Mouse (Mus musculus): ENCODE results near the gene Tmem40. TPM values are rescaled to one million over a fixed set of nuclear protein-coding genes. Genes with fewer than 3 reads are reported as not detected.

The Tmem40 gene
- total RNA-seq, 2 experiments from 2014 or later: 0.43 to 0.45 TPM

GRCm38 (mm10) chr6:115702901-115703300 is 59.3 kb downstream of the Tmem40 start:
- DNase-seq (ENCODE audit: low spot score in 2 of 2): no peak

- DNase-seq (ENCODE audit: low spot score in 2 of 2): no peak
Observed at GRCm38 (mm10) chr6:115701302-115701701, 60.9 kb downstream of the Tmem40 start.

- no peak for DNase-seq (ENCODE audit: low spot score in 2 of 2)
Observed at GRCm38 (mm10) chr6:115700778-115701177, 61.4 kb downstream of the Tmem40 start.

- DNase-seq (ENCODE audit: low spot score in 2 of 2): no peak
Observed at GRCm38 (mm10) chr6:115698699-115699098, 63.5 kb downstream of the Tmem40 start.

GRCm38 (mm10) chr6:115697739-115698558 is 64.3 kb downstream of the Tmem40 start:
- DNase-seq (ENCODE audit: low spot score in 2 of 2): no peak

- no peak for DNase-seq (ENCODE audit: low spot score in 2 of 2)
Observed at GRCm38 (mm10) chr6:115696707-115697215, 65.4 kb downstream of the Tmem40 start.

- DNase-seq (ENCODE audit: low spot score in 2 of 2): no peak
Observed at GRCm38 (mm10) chr6:115695124-115695523, 67.1 kb downstream of the Tmem40 start.

GRCm38 (mm10) chr6:115694441-115694842 is 67.8 kb downstream of the Tmem40 start:
- no peak for DNase-seq (ENCODE audit: low spot score in 2 of 2)

- DNase-seq (ENCODE audit: low spot score in 2 of 2): no peak
Observed at GRCm38 (mm10) chr6:115692963-115693730, 69.1 kb downstream of the Tmem40 start.

GRCm38 (mm10) chr6:115692163-115692950 is 69.9 kb downstream of the Tmem40 start:
- no peak for DNase-seq (ENCODE audit: low spot score in 2 of 2)

GRCm38 (mm10) chr6:115690105-115690504 is 72.1 kb downstream of the Tmem40 start:
- no peak for DNase-seq (ENCODE audit: low spot score in 2 of 2)

- no peak for DNase-seq (ENCODE audit: low spot score in 2 of 2)
Observed at GRCm38 (mm10) chr6:115688589-115688988, 73.6 kb downstream of the Tmem40 start.

- DNase-seq (ENCODE audit: low spot score in 2 of 2): no peak
Observed at GRCm38 (mm10) chr6:115687753-115688152, 74.5 kb downstream of the Tmem40 start.

GRCm38 (mm10) chr6:115684851-115685646 is 77.2 kb downstream of the Tmem40 start:
- no peak for DNase-seq (ENCODE audit: low spot score in 2 of 2)

- no peak for DNase-seq (ENCODE audit: low spot score in 2 of 2)
Observed at GRCm38 (mm10) chr6:115684271-115684670, 77.9 kb downstream of the Tmem40 start.

- no peak for DNase-seq (ENCODE audit: low spot score in 2 of 2)
Observed at GRCm38 (mm10) chr6:115681066-115681465, 81.1 kb downstream of the Tmem40 start.
